Mouse (Mus musculus) A20 (cell line): ENCODE results near the gene Gm4952.

Experiments
- DNase-seq: peaks from one replicate; pipeline ENCODE4 v3.0.0-alpha.2; 2011; ENCODE audit warnings: low read depth, low spot score

The Gm4952 gene

GRCm38 (mm10) chr19:12599674-12600073 lies at the start of gene Gm4952:
Gene Gm4952 (plus strand): TSS chr19:12599974.
- no peak for DNase-seq

GRCm38 (mm10) chr19:12550005-12550942 lies 49.5 kb upstream of the Gm4952 start:
- DNase-seq: no peak

- peak; percentile 69 for DNase-seq
Observed at GRCm38 (mm10) chr19:12556293-12556692, 43.5 kb upstream of the Gm4952 start.

GRCm38 (mm10) chr19:12558219-12558618 lies 41.6 kb upstream of the Gm4952 start:
- no peak for DNase-seq

GRCm38 (mm10) chr19:12564197-12564596 lies 35.6 kb upstream of the Gm4952 start:
- peak; percentile 61 for DNase-seq

GRCm38 (mm10) chr19:12567011-12567410 lies 32.8 kb upstream of the Gm4952 start:
- DNase-seq: peak; percentile 85

GRCm38 (mm10) chr19:12570866-12571265 lies 28.9 kb upstream of the Gm4952 start:
- DNase-seq: no peak

GRCm38 (mm10) chr19:12571687-12572086 lies 28.1 kb upstream of the Gm4952 start:
- peak; percentile 20 for DNase-seq

GRCm38 (mm10) chr19:12572614-12573265 lies 27.0 kb upstream of the Gm4952 start:
- peak; percentile 8 for DNase-seq

GRCm38 (mm10) chr19:12573266-12574011 lies 26.3 kb upstream of the Gm4952 start:
- peak; percentile 95 for DNase-seq

- peak; percentile 83 for DNase-seq
Observed at GRCm38 (mm10) chr19:12574012-12574407, 25.8 kb upstream of the Gm4952 start.

- DNase-seq: peak; percentile 17
Observed at GRCm38 (mm10) chr19:12575107-12575506, 24.7 kb upstream of the Gm4952 start.

- DNase-seq: peak; percentile 46
Observed at GRCm38 (mm10) chr19:12575514-12575913, 24.3 kb upstream of the Gm4952 start.

GRCm38 (mm10) chr19:12576639-12577038 lies 23.1 kb upstream of the Gm4952 start:
- DNase-seq: no peak

GRCm38 (mm10) chr19:12585310-12585709 lies 14.5 kb upstream of the Gm4952 start:
- DNase-seq: peak; percentile 2

- no peak for DNase-seq
Observed at GRCm38 (mm10) chr19:12591908-12592307, 7.9 kb upstream of the Gm4952 start.

- DNase-seq: no peak
Observed at GRCm38 (mm10) chr19:12595135-12595529, 4.6 kb upstream of the Gm4952 start.

- DNase-seq: peak; percentile 79
Observed at GRCm38 (mm10) chr19:12595530-12596289, 4.1 kb upstream of the Gm4952 start.

GRCm38 (mm10) chr19:12596290-12597072 lies 3.3 kb upstream of the Gm4952 start:
- no peak for DNase-seq

- no peak for DNase-seq
Observed at GRCm38 (mm10) chr19:12597073-12597405, 2.7 kb upstream of the Gm4952 start.

GRCm38 (mm10) chr19:12598674-12599073 lies 1.1 kb upstream of the Gm4952 start:
- no peak for DNase-seq
